7 mouse cellular contexts compared by ENCODE assay signal in genomic region chr7:101679591-101679990, GRCm38 (mm10). TPM values are rescaled to one million over a fixed set of nuclear protein-coding genes. Genes with fewer than 3 reads are reported as not detected.
DNase-seq lines count a peak whose midpoint lies in the region; ATAC-seq and TF ChIP-seq lines count a peak whose summit lies in the region.

No protein-coding gene starts in this region.

- 13% methylated on average over 7 of the region's 7 CpGs for WGBS in embryonic facial prominence, embryonic 15.5 days
- 17% methylated on average over 7 of the region's 7 CpGs for WGBS in heart, embryonic 10.5 days
- WGBS in limb, embryonic 13.5 days: 9% methylated on average over 7 of the region's 7 CpGs
- 9% methylated on average over 7 of the region's 7 CpGs for WGBS in midbrain, postnatal 0 days

- H3K4me1 ChIP-seq in embryonic facial prominence, embryonic 15.5 days: no peaks in the 10 kb centered on the region
- peaks cover 48% of the 10 kb centered on the region for H3K4me1 ChIP-seq in heart, embryonic 10.5 days
- peaks cover 4% of the 10 kb centered on the region; the same call in 1 of the 2 replicates for H3K4me1 ChIP-seq in limb, embryonic 13.5 days
- H3K4me1 ChIP-seq in midbrain, postnatal 0 days (ENCODE audit: insufficient read depth, low read length): peaks cover 9% of the 10 kb centered on the region

- no peak overlapping the region for H3K4me3 ChIP-seq in embryonic facial prominence, embryonic 15.5 days (replicated peaks)
- H3K4me3 ChIP-seq in heart, embryonic 10.5 days: no peak overlapping the region
- H3K4me3 ChIP-seq in limb, embryonic 13.5 days: no peak overlapping the region
- H3K4me3 ChIP-seq in midbrain, postnatal 0 days (ENCODE audit: low read depth, low read length): no peak overlapping the region

- peak; percentile 84 for ATAC-seq in embryonic facial prominence, embryonic 15.5 days (ENCODE audit: insufficient number of reproducible peaks, low FRiP score, low TSS enrichment, low read depth)
- ATAC-seq in limb, embryonic 13.5 days (ENCODE audit: low FRiP score, low read depth): peak; percentile 94
- ATAC-seq in midbrain, postnatal 0 days (ENCODE audit: low FRiP score): peak; percentile 85

- DNase-seq in adrenal gland, postnatal 36 days: peak; percentile 86 to 89
- peak; percentile 85 for DNase-seq in heart, embryonic 10.5 days (ENCODE audit: low spot score)
- peak; percentile 79 for DNase-seq in kidney, adult 9 months
- peak; percentile 80 for DNase-seq in midbrain, postnatal 0 days (ENCODE audit: low spot score)
- peak; percentile 46 to 81 for DNase-seq in spleen, postnatal 10 days (ENCODE audit: low spot score in 2 of 2)

- H3K27ac ChIP-seq in embryonic facial prominence, embryonic 15.5 days (replicated peaks): no peak overlapping the region
- peak overlapping the region; percentile 56; the same call in 1 of the 2 replicates for H3K27ac ChIP-seq in heart, embryonic 10.5 days
- H3K27ac ChIP-seq in limb, embryonic 13.5 days: no peak overlapping the region
- H3K27ac ChIP-seq in midbrain, postnatal 0 days (ENCODE audit: low read depth, low read length): no peak overlapping the region

- H3K9me3 ChIP-seq in embryonic facial prominence, embryonic 15.5 days (replicated peaks): no peaks in the 10 kb centered on the region
- H3K9me3 ChIP-seq in heart, embryonic 10.5 days: no peaks in the 10 kb centered on the region
- H3K9me3 ChIP-seq in limb, embryonic 13.5 days: no peaks in the 10 kb centered on the region
- H3K9me3 ChIP-seq in midbrain, postnatal 0 days (ENCODE audit: low read length): no peaks in the 10 kb centered on the region

- H3K9ac ChIP-seq in embryonic facial prominence, embryonic 15.5 days: no peak overlapping the region
- H3K9ac ChIP-seq in limb, embryonic 13.5 days: no peak overlapping the region; the same call in 1 of the 2 replicates
- H3K9ac ChIP-seq in midbrain, postnatal 0 days (replicated peaks; ENCODE audit: low read length, poor library complexity, severe bottlenecking): 0 out of 2 replicates have a peak overlapping the region, but pooled peaks have one; percentile 42

- no peaks in the 10 kb centered on the region for H3K36me3 ChIP-seq in embryonic facial prominence, embryonic 15.5 days
- H3K36me3 ChIP-seq in heart, embryonic 10.5 days: no peaks in the 10 kb centered on the region
- H3K36me3 ChIP-seq in limb, embryonic 13.5 days: no peaks in the 10 kb centered on the region
- no peaks in the 10 kb centered on the region for H3K36me3 ChIP-seq in midbrain, postnatal 0 days (ENCODE audit: insufficient read depth, low read length)

- H3K27me3 ChIP-seq in embryonic facial prominence, embryonic 15.5 days: no peaks in the 10 kb centered on the region
- H3K27me3 ChIP-seq in heart, embryonic 10.5 days (ENCODE audit: insufficient read depth, poor library complexity, severe bottlenecking): no peaks in the 10 kb centered on the region
- no peaks in the 10 kb centered on the region for H3K27me3 ChIP-seq in limb, embryonic 13.5 days
- H3K27me3 ChIP-seq in midbrain, postnatal 0 days (ENCODE audit: insufficient read depth, low read length): no peaks in the 10 kb centered on the region

- peak; percentile 86 for TF ChIP-seq CTCF in midbrain, postnatal 0 days (IDR thresholded peaks at IDR 0.05)

- no peak overlapping the region for H3K4me2 ChIP-seq in embryonic facial prominence, embryonic 15.5 days (replicated peaks)
- H3K4me2 ChIP-seq in limb, embryonic 13.5 days (replicated peaks): no peak overlapping the region
- no peak overlapping the region for H3K4me2 ChIP-seq in midbrain, postnatal 0 days (ENCODE audit: low read depth, low read length, poor library complexity, severe bottlenecking)

RNA-seq across cellular contexts. Expression of gene Clpb, which starts 16.2 kb away (rescaled TPM):
- 10 to 100 TPM; 73.1 to 94.5 TPM for total RNA-seq in adrenal gland, postnatal 36 days (2021)
- 45.1 and 50.1 TPM in 2 replicates for polyA plus RNA-seq in embryonic facial prominence, embryonic 15.5 days (2015; fragmentation: Nextera tagmentation; extraction: Ambion mirVana)
- polyA plus RNA-seq in heart, embryonic 10.5 days (2016; fragmentation: Nextera tagmentation; extraction: Ambion mirVana): 55.9 and 63.0 TPM in 2 replicates
- 46.7 and 52.1 TPM in 2 replicates for polyA plus RNA-seq in limb, embryonic 13.5 days (2015; fragmentation: Nextera tagmentation; extraction: Ambion mirVana)
- 39.7 and 53.1 TPM in 2 replicates for total RNA-seq in midbrain, postnatal 0 days (2014; rRNA removed)
- 33.4 and 43.3 TPM in 2 replicates for polyA plus RNA-seq in midbrain, postnatal 0 days (2015; fragmentation: Nextera tagmentation; extraction: Ambion mirVana)
